Mouse (Mus musculus) kidney, embryonic 15.5 days (tissue): ENCODE results near the gene Fam207a. TPM values are rescaled to one million over a fixed set of nuclear protein-coding genes. Genes with fewer than 3 reads are reported as not detected.

Source experiments
- ATAC-seq: fragments of 200-750 bp; cut with Nextera tagmentation; replicated peaks from 2 replicates; pipeline ENCODE4 v1.8.0; 2017; ENCODE audit warnings: moderate TSS enrichment; ENCODE audit not compliant: low FRiP score
- H3K27ac ChIP-seq: fragments of 300-500 bp; sonication (generic); 2 replicates; pipeline ENCODE4 v1.5.1; 2015; ENCODE audit warnings: mild to moderate bottlenecking, inconsistent platforms
- H3K27me3 ChIP-seq: fragments of 300-500 bp; sonication (generic); 2 replicates; pipeline ENCODE4 v1.6.1; 2015; ENCODE audit warnings: inconsistent platforms
- H3K36me3 ChIP-seq: fragments of 300-500 bp; sonication (generic); 2 replicates; pipeline ENCODE4 v1.6.1; 2015; ENCODE audit warnings: inconsistent platforms
- H3K4me1 ChIP-seq: fragments of 300-500 bp; sonication (generic); 2 replicates; pipeline ENCODE4 v1.6.1; 2015; ENCODE audit warnings: inconsistent platforms
- H3K4me2 ChIP-seq: fragments of 300-500 bp; sonication (generic); 2 replicates; pipeline ENCODE4 v1.6.1; 2015; ENCODE audit warnings: moderate library complexity, mild to moderate bottlenecking, inconsistent platforms
- H3K4me3 ChIP-seq: fragments of 300-500 bp; sonication (generic); replicated peaks from 2 replicates; pipeline ENCODE4 v1.5.1; 2015; ENCODE audit warnings: mild to moderate bottlenecking, inconsistent platforms
- H3K9ac ChIP-seq: fragments of 300-500 bp; sonication (generic); 2 replicates; pipeline ENCODE4 v1.6.1; 2015; ENCODE audit warnings: mild to moderate bottlenecking, inconsistent platforms
- H3K9me3 ChIP-seq: fragments of 300-500 bp; sonication (generic); replicated peaks from 2 replicates; pipeline ENCODE4 v1.6.1; 2016; ENCODE audit warnings: inconsistent platforms
- WGBS: fragments of 180-500 bp; shearing (Covaris S2); methylation state at CpG from one replicate; pipeline ENCODE4 v1.1.7; 2015; ENCODE audit warnings: mixed read lengths; 5-methylcytosine and 5-hydroxymethylcytosine counted together
- polyA plus RNA-seq: library from polyadenylated mRNA; unstranded; fragments of >200 nt; fragmentation: Nextera tagmentation; extraction: Ambion mirVana; gene quantifications from 2 replicates; pipeline ENCODE4 v1.2.1, GENCODE M21; 2015

Fam207a gene
- polyA plus RNA-seq, 1 experiment from 2014 or later = 37.2 TPM

GRCm38 (mm10) chr10:77441812-77442211 is 73.8 kb downstream of the Fam207a start:
- no peak overlapping the region for H3K4me2 ChIP-seq
- peaks cover 20% of the 10 kb centered on the region for H3K4me1 ChIP-seq
- H3K36me3 ChIP-seq = no peaks in the 10 kb centered on the region
- H3K27ac ChIP-seq = no peak overlapping the region
- no peak overlapping the region for H3K4me3 ChIP-seq
- no peak for ATAC-seq
- H3K27me3 ChIP-seq = no peaks in the 10 kb centered on the region
- H3K9ac ChIP-seq = no peak overlapping the region
- WGBS = 60% methylated on average over 3 of the region's 3 CpGs
- H3K9me3 ChIP-seq = no peaks in the 10 kb centered on the region

GRCm38 (mm10) chr10:77440841-77441755 is 74.5 kb downstream of the Fam207a start:
- H3K9ac ChIP-seq = no peak overlapping the region
- H3K9me3 ChIP-seq = no peaks in the 10 kb centered on the region
- H3K36me3 ChIP-seq = no peaks in the 10 kb centered on the region
- peaks cover 18% of the 10 kb centered on the region for H3K4me1 ChIP-seq
- H3K4me2 ChIP-seq = peak overlapping the region; percentile 49
- no peak overlapping the region for H3K4me3 ChIP-seq
- ATAC-seq = peak; percentile 29; the same call in 1 of the 2 replicates
- WGBS = 32% methylated on average over 19 of the region's 19 CpGs
- no peaks in the 10 kb centered on the region for H3K27me3 ChIP-seq
- no peak overlapping the region for H3K27ac ChIP-seq

DNA sequence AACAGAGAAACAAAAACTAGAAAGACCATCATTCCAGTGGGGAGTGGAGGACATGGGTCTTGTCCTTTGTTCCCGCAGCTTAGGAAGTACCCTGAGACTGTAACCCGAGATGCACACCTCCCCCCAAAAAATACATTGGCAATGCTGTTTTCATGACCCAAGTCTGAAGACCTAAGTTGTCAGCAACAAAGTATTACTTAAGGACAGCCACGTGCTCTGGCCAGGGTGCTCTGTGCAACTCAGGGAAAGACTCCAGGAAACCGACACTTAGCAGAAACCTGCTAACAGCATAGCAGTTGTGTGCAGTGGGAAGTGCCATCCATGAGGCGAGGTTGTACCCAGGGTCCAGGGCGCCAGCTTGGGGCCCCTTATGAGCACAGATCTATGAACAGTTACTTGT is 75.3 kb downstream of the Fam207a start:
- 16% methylated on average over 6 of the region's 6 CpGs for WGBS
- peaks cover 20% of the 10 kb centered on the region for H3K4me1 ChIP-seq
- H3K9me3 ChIP-seq = no peaks in the 10 kb centered on the region
- no peaks in the 10 kb centered on the region for H3K27me3 ChIP-seq
- H3K9ac ChIP-seq = no peak overlapping the region
- no peaks in the 10 kb centered on the region for H3K36me3 ChIP-seq
- peak overlapping the region; percentile 49 for H3K4me2 ChIP-seq
- no peak overlapping the region for H3K27ac ChIP-seq
- ATAC-seq = no peak
- H3K4me3 ChIP-seq = no peak overlapping the region

- 53% methylated on average over 3 of the region's 3 CpGs for WGBS
- Histone ChIP-seq H3K4me3 (no peak overlapping the region), H3K9me3 (no peaks in the 10 kb centered on the region)
Measured at GRCm38 (mm10) chr10:77439026-77439425, 76.6 kb downstream of the Fam207a start.

DNA sequence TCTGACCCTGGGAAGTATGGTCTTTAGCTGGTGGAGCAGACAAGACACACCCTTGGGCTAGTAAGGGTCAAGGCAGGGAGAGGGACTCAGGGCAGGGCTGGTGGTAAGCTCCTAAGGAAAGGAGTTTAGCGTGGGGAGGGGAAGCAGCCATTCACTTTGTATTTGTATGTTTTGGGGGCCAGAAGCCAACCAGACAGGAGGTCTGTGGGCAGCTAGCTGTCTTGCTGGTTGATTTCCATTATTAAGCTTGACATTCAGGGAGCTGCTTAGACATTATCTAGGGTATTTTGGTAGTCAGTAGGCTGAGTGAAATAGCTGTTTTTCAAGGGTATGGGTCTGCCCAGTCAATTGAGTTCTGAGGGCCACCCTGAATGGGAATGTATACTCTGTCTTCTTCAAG is 77.6 kb downstream of the Fam207a start:
- peaks cover 34% of the 10 kb centered on the region for H3K4me1 ChIP-seq
- no peak overlapping the region for H3K4me3 ChIP-seq
- no peaks in the 10 kb centered on the region for H3K36me3 ChIP-seq
- no peak overlapping the region for H3K4me2 ChIP-seq
- ATAC-seq = no peak
- H3K9ac ChIP-seq = no peak overlapping the region
- H3K27ac ChIP-seq = no peak overlapping the region
- no peaks in the 10 kb centered on the region; the same call in 1 of the 2 replicates for H3K27me3 ChIP-seq
- H3K9me3 ChIP-seq = no peaks in the 10 kb centered on the region
- 68% methylated on average over 1 of the region's 1 CpGs for WGBS

More at GRCm38 (mm10) chr10:77439026-77439425, 76.6 kb downstream of the Fam207a start:
- no peak for ATAC-seq
- no peaks in the 10 kb centered on the region for H3K36me3 ChIP-seq
- H3K27ac ChIP-seq = no peak overlapping the region
- no peak overlapping the region for H3K9ac ChIP-seq
- H3K27me3 ChIP-seq = no peaks in the 10 kb centered on the region; the same call in 1 of the 2 replicates
- no peak overlapping the region for H3K4me2 ChIP-seq
- H3K4me1 ChIP-seq = peaks cover 33% of the 10 kb centered on the region

Other genes with a start within 250 kb of the Fam207a start
- 6.4 and 6.9 TPM in 2 replicates for gene Adarb1, start 97.5 kb downstream of the Fam207a start, polyA plus RNA-seq
- 2.1 and 2.3 TPM in 2 replicates for gene Itgb2, start 14.5 kb upstream of the Fam207a start, polyA plus RNA-seq
- gene Pttg1ip, start 65.9 kb upstream of the Fam207a start, polyA plus RNA-seq = 149 and 152 TPM in 2 replicates
- gene Sumo3, start 90.3 kb upstream of the Fam207a start, polyA plus RNA-seq = 332 TPM in 2 replicates
- 3.6 and 6.3 TPM in 2 replicates for gene Gm49325, start 90.4 kb upstream of the Fam207a start, polyA plus RNA-seq
- gene Ube2g2, start 106.5 kb upstream of the Fam207a start, polyA plus RNA-seq = 71.9 and 72.0 TPM in 2 replicates
- 0.50 and 0.90 TPM in 2 replicates for gene Tspear, start 170.8 kb upstream of the Fam207a start, polyA plus RNA-seq
- not detected in 2 replicates for gene Gm19402, start 175.0 kb upstream of the Fam207a start, polyA plus RNA-seq
- gene Gm9508, start 181.4 kb upstream of the Fam207a start, polyA plus RNA-seq = not detected in 2 replicates
- not detected in 2 replicates for gene Gm10272, start 190.8 kb upstream of the Fam207a start, polyA plus RNA-seq
- gene Gm10024, start 195.7 kb upstream of the Fam207a start, polyA plus RNA-seq = not detected in 2 replicates
- gene Gm10142, start 200.0 kb upstream of the Fam207a start, polyA plus RNA-seq = not detected in 2 replicates
- not detected in 2 replicates for gene Krtap12-1, start 204.8 kb upstream of the Fam207a start, polyA plus RNA-seq
- gene Gm10100, start 210.7 kb upstream of the Fam207a start, polyA plus RNA-seq = not detected in 2 replicates
- gene Gm18596, start 226.9 kb upstream of the Fam207a start, polyA plus RNA-seq = not detected in 2 replicates
- gene Gm9736, start 235.6 kb upstream of the Fam207a start, polyA plus RNA-seq = not detected in 2 replicates
- gene Gm3233, start 243.9 kb upstream of the Fam207a start, polyA plus RNA-seq = not detected in 2 replicates